Mouse (Mus musculus) liver, postnatal 0 days (tissue): Measurements from ENCODE around the gene Olfr799.

Source experiments
- CTCF ChIP-seq: sonication (generic); IDR thresholded peaks from 2 replicates; pipeline ENCODE4 v1.5.1; 2016; ENCODE audit warnings: antibody characterized with exemption, low read depth
- EP300 ChIP-seq: IDR thresholded peaks from 2 replicates; pipeline ENCODE4 v1.6.1; 2016; ENCODE audit warnings: antibody characterized with exemption, low read depth, mild to moderate bottlenecking

- no peak for TF ChIP-seq CTCF
- no peak for TF ChIP-seq EP300
These were observed 50.8 kb downstream of the Olfr799 start, which contains the start of gene Olfr802 for GRCm38 (mm10) chr10:129688069-129688468.
